Mouse (Mus musculus): ENCODE data around the gene Wdpcp. TPM values are rescaled to one million over a fixed set of nuclear protein-coding genes. Genes with fewer than 3 reads are reported as not detected.
"Not testable (repeated sequence)": the region's sequence is repeated elsewhere in the genome, so short reads cannot be mapped to it uniquely, and the experiment has no call there.

Wdpcp gene
- polyA plus RNA-seq (2016; fragmentation: Nextera tagmentation; extraction: Ambion mirVana): 6.3 and 9.2 TPM in 2 replicates

DNA sequence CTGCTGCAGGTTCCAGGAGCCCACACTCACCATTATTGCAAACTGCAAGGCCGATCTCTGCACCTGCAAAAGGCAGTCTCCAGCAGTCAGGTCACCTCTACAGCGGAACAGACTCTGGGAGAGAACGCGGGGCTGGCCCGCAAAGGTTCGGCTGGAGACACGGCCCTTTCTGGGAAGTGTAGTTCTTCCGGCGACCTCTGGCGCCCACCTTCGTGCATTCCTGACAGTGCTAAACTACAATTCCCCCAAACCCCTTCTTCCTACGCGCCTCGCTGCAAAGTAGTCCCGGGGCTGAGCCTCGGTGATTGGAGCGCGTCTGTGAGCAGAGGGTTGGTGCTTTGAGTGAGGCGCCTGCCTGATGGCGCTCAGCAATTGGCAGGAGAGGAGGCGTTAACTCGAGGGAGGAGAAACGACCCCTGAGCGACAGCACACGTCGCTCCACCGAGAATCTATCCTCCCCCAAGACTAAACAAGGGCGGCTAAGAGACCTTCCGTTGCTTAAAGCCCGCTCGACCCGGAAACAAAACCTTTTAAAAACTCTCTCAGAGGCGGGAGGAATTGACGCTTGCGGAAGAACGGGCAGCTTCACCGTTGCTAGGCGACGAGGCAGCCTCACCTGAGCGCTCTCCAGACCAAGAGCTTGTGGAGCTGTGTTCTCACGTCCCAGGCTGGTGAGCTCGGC, at the start of gene Wdpcp, which contains the start of gene Mdh1:
Gene Wdpcp (plus strand): TSS at position 536 of the 682 bp plus-strand sequence.
Gene Mdh1 (minus strand): TSS at position 668 of the 682 bp plus-strand sequence.
- H3K27ac ChIP-seq: peak within 1 kb of the TSS; percentile 87
- H3K36me3 ChIP-seq: 0 out of 2 replicates have a peak, but pooled peaks cover 2% of the 10 kb centered on the region
- H3K27me3 ChIP-seq (ENCODE audit: low read depth, poor library complexity, severe bottlenecking): no peaks in the 10 kb centered on the region
- H3K4me1 ChIP-seq: peaks cover 18% of the 10 kb centered on the region
- peak; percentile 91 for DNase-seq (ENCODE audit: low spot score)
- under 1% methylated on average over 42 of the region's 42 CpGs for WGBS
- H3K4me3 ChIP-seq: peak within 1 kb of the TSS; percentile 82
- no peaks in the 10 kb centered on the region for H3K9me3 ChIP-seq (replicated peaks)

GRCm38 (mm10) chr11:21528676-21529394, 43.2 kb upstream of the Wdpcp start:
- Histone ChIP-seq H3K36me3 (no peaks in the 10 kb centered on the region), H3K4me1 (no peaks in the 10 kb centered on the region), H3K9me3 (replicated peaks) (no peaks in the 10 kb centered on the region), H3K27me3 (ENCODE audit: low read depth, poor library complexity, severe bottlenecking) (no peaks in the 10 kb centered on the region), H3K4me3 (no peak overlapping the region), H3K27ac (no peak overlapping the region)
- 74% methylated on average over 2 of the region's 2 CpGs for whole genome bisulfite sequencing
- no peak for DNase-seq (ENCODE audit: low spot score)

DNA sequence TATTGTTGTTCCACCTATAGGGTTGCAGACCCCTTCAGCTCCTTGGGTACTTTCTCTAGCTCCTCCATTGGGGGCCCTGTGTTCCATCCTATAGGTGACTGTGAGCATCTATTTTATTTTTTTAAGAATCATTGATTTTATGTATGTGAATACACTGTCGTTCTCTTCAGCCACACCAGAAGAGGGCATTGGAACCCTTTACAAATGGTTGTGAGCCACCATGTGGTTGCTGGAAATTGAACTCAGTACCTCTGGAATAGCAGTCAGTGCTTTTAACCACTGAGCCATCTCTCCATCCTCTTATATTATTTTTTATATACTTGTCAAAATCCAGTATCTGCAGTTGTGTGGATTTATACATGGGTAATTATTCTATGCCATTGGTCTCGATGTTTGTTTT, 41.2 kb upstream of the Wdpcp start:
- 86% methylated on average over 2 of the region's 2 CpGs for WGBS
- H3K4me1 ChIP-seq; H3K4me3 ChIP-seq; H3K27me3 ChIP-seq (ENCODE audit: low read depth, poor library complexity, severe bottlenecking); H3K36me3 ChIP-seq; H3K27ac ChIP-seq; H3K9me3 ChIP-seq (replicated peaks); DNase-seq (ENCODE audit: low spot score): not testable (repeated sequence)

GRCm38 (mm10) chr11:21540072-21540471, 32.0 kb upstream of the Wdpcp start:
- no peak for DNase-seq (ENCODE audit: low spot score)
- H3K36me3 ChIP-seq: no peaks in the 10 kb centered on the region
- WGBS: 59% methylated on average over 2 of the region's 2 CpGs
- H3K4me3 ChIP-seq: no peak overlapping the region
- H3K27me3 ChIP-seq (ENCODE audit: low read depth, poor library complexity, severe bottlenecking): no peaks in the 10 kb centered on the region
- H3K4me1 ChIP-seq: no peaks in the 10 kb centered on the region
- no peak overlapping the region for H3K27ac ChIP-seq
- H3K9me3 ChIP-seq (replicated peaks): no peaks in the 10 kb centered on the region

GRCm38 (mm10) chr11:21540622-21541021, 31.4 kb upstream of the Wdpcp start:
- H3K4me1 ChIP-seq: no peaks in the 10 kb centered on the region
- H3K27me3 ChIP-seq (ENCODE audit: low read depth, poor library complexity, severe bottlenecking): no peaks in the 10 kb centered on the region
- H3K4me3 ChIP-seq: no peak overlapping the region
- no peak overlapping the region for H3K27ac ChIP-seq
- no peak for DNase-seq (ENCODE audit: low spot score)
- 87% methylated on average over 2 of the region's 2 CpGs for WGBS
- no peaks in the 10 kb centered on the region for H3K9me3 ChIP-seq (replicated peaks)
- no peaks in the 10 kb centered on the region for H3K36me3 ChIP-seq

- 82% methylated on average over 5 of the region's 5 CpGs for WGBS
- no peaks in the 10 kb centered on the region for H3K36me3 ChIP-seq
- no peaks in the 10 kb centered on the region for H3K4me1 ChIP-seq
- H3K27me3 ChIP-seq (ENCODE audit: low read depth, poor library complexity, severe bottlenecking): no peaks in the 10 kb centered on the region
- H3K4me3 ChIP-seq: no peak overlapping the region
- H3K27ac ChIP-seq: no peak overlapping the region
- no peaks in the 10 kb centered on the region for H3K9me3 ChIP-seq (replicated peaks)
- no peak for DNase-seq (ENCODE audit: low spot score)
Measured at GRCm38 (mm10) chr11:21542731-21543130, 29.3 kb upstream of the Wdpcp start.

GRCm38 (mm10) chr11:21545021-21545420, 27.0 kb upstream of the Wdpcp start:
- Histone ChIP-seq H3K9me3 (replicated peaks) (no peaks in the 10 kb centered on the region), H3K27me3 (ENCODE audit: low read depth, poor library complexity, severe bottlenecking) (no peaks in the 10 kb centered on the region), H3K4me1 (no peaks in the 10 kb centered on the region), H3K27ac (no peak overlapping the region), H3K36me3 (no peaks in the 10 kb centered on the region), H3K4me3 (no peak overlapping the region)
- 72% methylated on average over 2 of the region's 2 CpGs for WGBS
- DNase-seq (ENCODE audit: low spot score): no peak

- no peaks in the 10 kb centered on the region for H3K36me3 ChIP-seq
- no peaks in the 10 kb centered on the region for H3K9me3 ChIP-seq (replicated peaks)
- no peak overlapping the region for H3K27ac ChIP-seq
- H3K4me3 ChIP-seq: no peak overlapping the region
- H3K27me3 ChIP-seq (ENCODE audit: low read depth, poor library complexity, severe bottlenecking): no peaks in the 10 kb centered on the region
- DNase-seq (ENCODE audit: low spot score): no peak
- H3K4me1 ChIP-seq: no peaks in the 10 kb centered on the region
Measured at GRCm38 (mm10) chr11:21545951-21546350, 26.1 kb upstream of the Wdpcp start.

DNA sequence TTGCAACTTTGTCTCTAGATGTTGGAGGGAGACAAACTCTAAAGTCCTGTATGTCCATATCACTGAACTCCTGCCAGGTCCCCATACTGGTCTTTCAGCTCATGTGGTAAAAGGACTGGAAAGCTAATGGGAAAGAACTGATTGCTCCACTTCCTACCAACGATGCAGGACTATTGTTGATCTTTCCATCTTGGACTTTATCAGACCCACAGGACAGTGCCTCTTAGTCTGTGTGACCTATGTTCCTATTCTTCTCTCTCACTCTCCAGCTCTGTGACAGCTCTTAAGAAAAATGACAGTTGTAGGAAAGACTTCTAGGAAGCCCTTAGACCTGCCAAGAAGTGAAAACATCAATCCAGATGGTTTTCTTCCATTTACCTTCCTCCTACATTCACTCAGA, 25.4 kb upstream of the Wdpcp start:
- Histone ChIP-seq H3K4me3 (no peak overlapping the region), H3K27me3 (ENCODE audit: low read depth, poor library complexity, severe bottlenecking) (no peaks in the 10 kb centered on the region), H3K36me3 (no peaks in the 10 kb centered on the region), H3K9me3 (replicated peaks) (no peaks in the 10 kb centered on the region), H3K27ac (no peak overlapping the region), H3K4me1 (no peaks in the 10 kb centered on the region)
- WGBS: 72% methylated on average over 1 of the region's 1 CpGs
- no peak for DNase-seq (ENCODE audit: low spot score)

GRCm38 (mm10) chr11:21547518-21547917, 24.5 kb upstream of the Wdpcp start:
- Histone ChIP-seq H3K36me3 (no peaks in the 10 kb centered on the region), H3K4me1 (no peaks in the 10 kb centered on the region), H3K27me3 (ENCODE audit: low read depth, poor library complexity, severe bottlenecking) (no peaks in the 10 kb centered on the region), H3K4me3 (no peak overlapping the region), H3K27ac (no peak overlapping the region), H3K9me3 (replicated peaks) (no peaks in the 10 kb centered on the region)
- DNase-seq (ENCODE audit: low spot score): no peak

- Histone ChIP-seq H3K27ac (no peak overlapping the region), H3K36me3 (no peaks in the 10 kb centered on the region), H3K9me3 (replicated peaks) (no peaks in the 10 kb centered on the region), H3K27me3 (ENCODE audit: low read depth, poor library complexity, severe bottlenecking) (no peaks in the 10 kb centered on the region), H3K4me3 (no peak overlapping the region), H3K4me1 (no peaks in the 10 kb centered on the region)
- WGBS: 94% methylated on average over 2 of the region's 2 CpGs
- no peak for DNase-seq (ENCODE audit: low spot score)
Measured at GRCm38 (mm10) chr11:21549052-21549451, 23.0 kb upstream of the Wdpcp start.

GRCm38 (mm10) chr11:21549754-21550153, 22.3 kb upstream of the Wdpcp start:
- H3K27me3 ChIP-seq (ENCODE audit: low read depth, poor library complexity, severe bottlenecking): no peaks in the 10 kb centered on the region
- 88% methylated on average over 4 of the region's 4 CpGs for WGBS
- no peaks in the 10 kb centered on the region for H3K36me3 ChIP-seq
- H3K4me1 ChIP-seq: no peaks in the 10 kb centered on the region
- H3K27ac ChIP-seq: no peak overlapping the region
- no peak for DNase-seq (ENCODE audit: low spot score)
- no peak overlapping the region for H3K4me3 ChIP-seq
- H3K9me3 ChIP-seq (replicated peaks): no peaks in the 10 kb centered on the region

GRCm38 (mm10) chr11:21550222-21551173, 21.5 kb upstream of the Wdpcp start:
- no peak for DNase-seq (ENCODE audit: low spot score)
- Histone ChIP-seq H3K27ac (no peak overlapping the region), H3K4me3 (no peak overlapping the region), H3K36me3 (no peaks in the 10 kb centered on the region), H3K4me1 (no peaks in the 10 kb centered on the region), H3K27me3 (ENCODE audit: low read depth, poor library complexity, severe bottlenecking) (no peaks in the 10 kb centered on the region), H3K9me3 (replicated peaks) (no peaks in the 10 kb centered on the region)
- WGBS: 90% methylated on average over 12 of the region's 12 CpGs
